Mouse (Mus musculus) neural tube, embryonic 11.5 days (tissue): Measurements from ENCODE around the gene Abhd14b. TPM values are rescaled to one million over a fixed set of nuclear protein-coding genes. Genes with fewer than 3 reads are reported as not detected.

Experiments
- ATAC-seq: fragments of 200-750 bp; cut with Nextera tagmentation; 2 replicates; pipeline ENCODE4 v1.8.0; 2017; ENCODE audit warnings: moderate number of reproducible peaks, mild to moderate bottlenecking, moderate TSS enrichment, moderate library complexity; ENCODE audit not compliant: insufficient read depth, low FRiP score, low TSS enrichment
- DNase-seq: peaks from one replicate; pipeline ENCODE4 v3.0.0-alpha.2; 2015; ENCODE audit warnings: low spot score
- H3K27ac ChIP-seq: fragments of 300-500 bp; sonication (generic); 2 replicates; pipeline ENCODE4 v1.5.1; 2014; ENCODE audit warnings: low read depth, mild to moderate bottlenecking, low read length
- H3K27me3 ChIP-seq: fragments of 300-500 bp; sonication (generic); 2 replicates; pipeline ENCODE4 v1.6.1; 2014; ENCODE audit warnings: mild to moderate bottlenecking, low read length, mixed read lengths; ENCODE audit not compliant: control insufficient read depth, insufficient read depth
- H3K36me3 ChIP-seq: fragments of 300-500 bp; sonication (generic); 2 replicates; pipeline ENCODE4 v1.6.1; 2014; ENCODE audit warnings: mild to moderate bottlenecking, low read length, moderate library complexity, mixed read lengths; ENCODE audit not compliant: control insufficient read depth, insufficient read depth
- H3K4me1 ChIP-seq: fragments of 300-500 bp; sonication (generic); 2 replicates; pipeline ENCODE4 v1.6.1; 2014; ENCODE audit warnings: low read length, mixed read lengths; ENCODE audit not compliant: control insufficient read depth, insufficient read depth
- H3K4me2 ChIP-seq: fragments of 300-500 bp; sonication (generic); 2 replicates; pipeline ENCODE4 v1.6.1; 2014; ENCODE audit warnings: low read depth, mild to moderate bottlenecking, moderate library complexity
- H3K4me3 ChIP-seq: fragments of 300-500 bp; sonication (generic); 2 replicates; pipeline ENCODE4 v1.5.1; 2014; ENCODE audit warnings: low read depth, low read length
- H3K9ac ChIP-seq: fragments of 300-500 bp; sonication (generic); 2 replicates; pipeline ENCODE4 v1.6.1; 2014; ENCODE audit warnings: mild to moderate bottlenecking, low read length
- H3K9me3 ChIP-seq: fragments of 300-500 bp; sonication (generic); 2 replicates; pipeline ENCODE4 v1.6.1; 2016; ENCODE audit warnings: low read length; ENCODE audit not compliant: control insufficient read depth
- WGBS: fragments of 180-500 bp; shearing (Covaris S2); extraction: QIAGEN DNeasy Blood & Tissue Kit; methylation state at CpG from one replicate; pipeline ENCODE4 v1.1.7; 2014; 5-methylcytosine and 5-hydroxymethylcytosine counted together
- polyA plus RNA-seq: library from polyadenylated mRNA; unstranded; fragments of >200 nt; fragmentation: Nextera tagmentation; extraction: Ambion mirVana; gene quantifications from 2 replicates; pipeline ENCODE4 v1.2.1, GENCODE M21; 2014

The Abhd14b gene
- polyA plus RNA-seq, 1 experiment from 2014 or later, result 7.3 TPM

DNA sequence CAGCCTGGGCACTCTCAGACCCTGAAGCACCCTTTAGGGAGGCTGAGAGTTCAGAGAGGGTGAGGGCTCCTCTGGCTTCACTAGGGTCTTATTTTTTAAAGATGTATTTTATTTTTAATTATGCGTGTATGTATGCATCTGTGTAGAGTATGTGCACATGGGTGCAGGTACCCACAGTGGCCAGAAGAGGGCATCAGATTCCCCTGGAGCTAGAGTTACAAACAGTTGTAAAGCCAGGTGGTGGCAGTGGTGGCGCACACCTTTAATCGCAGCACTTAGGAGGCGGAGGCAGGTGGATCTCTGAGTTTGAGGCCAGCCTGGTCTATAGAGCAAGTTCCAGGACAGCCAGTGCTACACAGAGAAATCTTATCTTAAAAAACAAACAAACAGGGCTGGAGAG is 38.2 kb upstream of the Abhd14b start:
- WGBS, result 98% methylated on average over 4 of the region's 4 CpGs
- Histone ChIP-seq H3K9ac (no peak overlapping the region), H3K4me3 (no peak overlapping the region), H3K27ac (no peak overlapping the region), H3K9me3 (no peaks in the 10 kb centered on the region), H3K4me2 (no peak overlapping the region), H3K4me1 (no peaks in the 10 kb centered on the region), H3K36me3 (no peaks in the 10 kb centered on the region), H3K27me3 (no peaks in the 10 kb centered on the region)
- DNase-seq, result no peak
- ATAC-seq, result no peak

DNA sequence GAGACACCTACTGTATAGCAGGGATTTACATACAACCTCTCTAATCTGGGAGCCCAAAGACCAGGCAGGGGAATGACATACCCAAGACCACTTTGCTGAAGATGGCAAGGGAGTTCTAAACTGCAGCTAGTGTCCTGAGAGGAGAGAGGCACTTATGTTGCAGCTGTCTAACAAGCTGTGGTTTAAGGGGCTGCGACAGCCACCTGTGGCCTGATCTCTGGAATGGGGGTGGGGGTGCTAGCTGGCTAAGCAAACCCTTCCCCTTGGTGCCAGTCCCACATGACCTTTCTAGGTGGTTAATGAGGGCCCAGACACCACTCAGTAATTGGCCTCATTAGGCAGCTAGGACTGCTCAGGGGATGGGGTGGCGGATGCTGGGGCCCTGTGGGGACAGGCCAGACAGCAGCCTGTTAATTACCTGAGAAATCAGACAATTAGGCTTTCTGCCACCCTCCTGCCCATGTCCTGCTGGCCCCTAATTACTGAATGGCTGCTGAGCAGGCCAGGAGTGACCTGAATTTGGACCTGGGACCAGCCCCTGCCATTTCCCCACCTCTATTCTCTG is 37.1 kb upstream of the Abhd14b start:
- H3K27me3 ChIP-seq, result no peaks in the 10 kb centered on the region
- no peak overlapping the region for H3K4me2 ChIP-seq
- H3K9me3 ChIP-seq, result no peaks in the 10 kb centered on the region
- H3K27ac ChIP-seq, result no peak overlapping the region
- no peaks in the 10 kb centered on the region for H3K36me3 ChIP-seq
- H3K4me3 ChIP-seq, result no peak overlapping the region
- no peak overlapping the region for H3K9ac ChIP-seq
- 52% methylated on average over 2 of the region's 2 CpGs for WGBS
- no peaks in the 10 kb centered on the region for H3K4me1 ChIP-seq
- ATAC-seq (no peak), DNase-seq (no peak)

DNA sequence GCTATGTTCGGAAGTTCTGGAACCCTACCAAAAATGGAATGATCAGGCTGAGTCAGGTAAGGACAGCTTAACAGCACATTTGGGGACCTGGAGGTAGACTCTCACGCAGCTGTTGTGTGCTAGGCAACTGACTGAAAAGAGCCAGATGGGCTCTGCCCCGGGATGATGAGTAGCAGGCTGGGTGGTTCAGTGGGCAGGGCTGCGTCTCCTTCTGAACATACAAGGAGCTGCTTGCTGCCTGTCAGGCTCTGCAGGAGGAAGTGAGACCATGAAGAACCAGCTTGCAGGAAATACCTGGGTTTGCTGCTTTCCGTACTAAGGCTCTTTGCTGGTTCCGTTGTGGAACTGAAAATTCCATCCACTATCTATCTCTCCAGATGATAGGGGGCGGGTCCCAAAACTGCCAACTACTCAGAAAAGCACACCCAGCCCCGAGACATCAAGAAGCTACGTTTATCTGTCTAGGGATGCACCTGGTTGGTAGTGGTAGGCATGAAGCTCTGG is 36.1 kb upstream of the Abhd14b start:
- no peak for ATAC-seq

DNA sequence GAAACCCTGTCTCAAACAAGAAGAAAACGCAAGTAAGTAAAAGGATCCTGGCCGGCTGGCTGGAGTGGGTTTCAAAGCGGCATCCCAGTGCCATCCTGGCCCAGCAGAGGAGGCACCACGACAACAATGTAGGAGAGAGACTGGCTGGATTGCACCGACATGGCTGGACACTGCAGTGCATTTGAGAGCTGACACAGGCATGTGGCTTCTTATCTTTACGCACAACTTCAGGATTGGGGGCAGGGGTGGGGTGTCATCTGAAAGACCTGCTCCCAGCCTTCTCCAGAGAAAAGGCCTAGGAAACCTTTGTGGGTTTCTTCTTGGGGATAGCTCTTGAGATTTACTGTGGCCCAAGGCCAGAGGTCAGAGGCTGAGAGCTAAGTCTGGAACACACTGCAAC is 35.5 kb upstream of the Abhd14b start:
- WGBS, result 82% methylated on average over 6 of the region's 6 CpGs
- H3K9me3 ChIP-seq, result no peaks in the 10 kb centered on the region
- no peak for ATAC-seq

More for the DNA sequence above, 36.1 kb upstream of the Abhd14b start:
- no peaks in the 10 kb centered on the region for H3K36me3 ChIP-seq
- no peak overlapping the region for H3K4me3 ChIP-seq
- H3K27me3 ChIP-seq, result no peaks in the 10 kb centered on the region
- 81% methylated on average over 9 of the region's 9 CpGs for WGBS
- no peak overlapping the region for H3K4me2 ChIP-seq
- no peak overlapping the region; the same call in 1 of the 2 replicates for H3K27ac ChIP-seq
- H3K9ac ChIP-seq, result no peak overlapping the region
- H3K9me3 ChIP-seq, result no peaks in the 10 kb centered on the region
- H3K4me1 ChIP-seq, result no peaks in the 10 kb centered on the region
- DNase-seq, result no peak

DNA sequence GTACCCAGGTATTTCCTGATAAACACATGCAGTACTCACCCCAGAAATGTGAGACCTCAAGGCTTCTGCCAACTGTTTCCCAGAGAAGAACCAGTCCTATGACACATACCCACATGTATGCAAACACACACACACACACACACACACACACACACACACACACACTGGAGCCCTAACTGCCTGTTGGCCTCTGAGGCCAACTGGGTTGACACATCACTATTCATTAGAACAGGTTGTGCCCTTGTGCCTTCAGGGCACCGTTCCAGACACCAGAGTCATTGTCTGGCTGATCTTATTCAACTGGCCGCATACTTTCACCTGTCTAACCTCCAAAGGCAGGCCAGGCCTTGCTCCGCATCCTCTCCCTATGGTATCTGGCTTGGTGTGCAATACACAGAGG is 35.0 kb upstream of the Abhd14b start:
- H3K4me3 ChIP-seq, result no peak overlapping the region
- ATAC-seq, result no peak
- H3K9me3 ChIP-seq, result no peaks in the 10 kb centered on the region
- no peak overlapping the region for H3K27ac ChIP-seq
- H3K4me2 ChIP-seq, result no peak overlapping the region
- H3K36me3 ChIP-seq, result no peaks in the 10 kb centered on the region
- 86% methylated on average over 3 of the region's 3 CpGs for WGBS
- no peaks in the 10 kb centered on the region for H3K27me3 ChIP-seq
- H3K4me1 ChIP-seq, result no peaks in the 10 kb centered on the region
- no peak overlapping the region for H3K9ac ChIP-seq
- DNase-seq, result no peak

More for the DNA sequence above, 35.5 kb upstream of the Abhd14b start:
- Histone ChIP-seq H3K36me3 (no peaks in the 10 kb centered on the region), H3K27ac (no peak overlapping the region; the same call in 1 of the 2 replicates), H3K9ac (no peak overlapping the region), H3K4me3 (no peak overlapping the region), H3K4me2 (no peak overlapping the region), H3K27me3 (no peaks in the 10 kb centered on the region), H3K4me1 (no peaks in the 10 kb centered on the region)
- no peak for DNase-seq

DNA sequence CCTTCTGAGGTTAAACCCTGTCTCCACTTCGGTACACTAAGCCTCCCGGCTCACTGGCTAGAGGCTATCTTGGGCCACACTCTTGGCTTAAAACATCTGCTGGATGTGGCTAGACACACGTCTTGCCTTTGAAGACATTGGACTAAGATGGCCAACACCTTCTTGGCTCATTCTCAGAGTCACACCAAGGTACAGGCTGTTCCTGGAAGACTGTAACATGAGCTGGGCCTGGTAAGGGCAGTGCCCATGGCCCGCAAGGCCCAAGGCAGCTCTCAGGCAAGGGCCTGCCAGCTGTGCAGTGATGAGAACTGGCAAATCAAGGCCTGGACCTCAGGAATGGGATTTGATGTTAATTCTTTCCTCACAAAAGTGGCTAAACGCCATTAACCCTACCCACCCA is 33.7 kb upstream of the Abhd14b start:
- Histone ChIP-seq H3K9me3 (no peaks in the 10 kb centered on the region), H3K4me1 (peaks cover 7% of the 10 kb centered on the region), H3K27ac (no peak overlapping the region), H3K27me3 (no peaks in the 10 kb centered on the region), H3K4me2 (no peak overlapping the region), H3K9ac (no peak overlapping the region), H3K4me3 (no peak overlapping the region), H3K36me3 (no peaks in the 10 kb centered on the region)
- DNase-seq (no peak), ATAC-seq (no peak)
- WGBS, result 80% methylated on average over 5 of the region's 5 CpGs

DNA sequence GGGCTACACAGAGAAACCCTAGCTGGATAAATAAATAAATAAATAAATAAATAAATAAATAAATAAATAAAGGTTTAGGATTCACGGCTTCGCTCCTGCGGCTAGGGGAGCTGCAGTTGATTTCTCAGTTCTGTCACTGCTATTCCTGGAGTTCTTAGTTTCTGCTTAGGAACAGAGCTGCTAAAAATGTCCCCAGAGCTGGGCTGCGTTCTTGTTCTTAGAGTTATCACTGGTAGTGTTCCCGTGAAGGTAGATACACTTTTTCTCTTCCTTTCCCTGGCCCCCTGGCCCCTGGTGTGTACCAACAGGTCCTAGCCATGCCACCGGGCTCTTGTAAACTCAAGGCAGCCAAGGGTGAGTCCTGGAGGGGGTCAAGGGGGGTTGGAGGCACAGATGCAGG is 30.4 kb upstream of the Abhd14b start:
- H3K36me3 ChIP-seq, result no peaks in the 10 kb centered on the region
- no peak overlapping the region for H3K9ac ChIP-seq
- no peak overlapping the region for H3K4me2 ChIP-seq
- H3K4me1 ChIP-seq, result peaks cover 19% of the 10 kb centered on the region
- H3K9me3 ChIP-seq, result no peaks in the 10 kb centered on the region
- WGBS, result 87% methylated on average over 6 of the region's 6 CpGs
- no peak for DNase-seq
- H3K27me3 ChIP-seq, result no peaks in the 10 kb centered on the region
- no peak overlapping the region for H3K27ac ChIP-seq
- H3K4me3 ChIP-seq, result no peak overlapping the region
- ATAC-seq, result no peak

DNA sequence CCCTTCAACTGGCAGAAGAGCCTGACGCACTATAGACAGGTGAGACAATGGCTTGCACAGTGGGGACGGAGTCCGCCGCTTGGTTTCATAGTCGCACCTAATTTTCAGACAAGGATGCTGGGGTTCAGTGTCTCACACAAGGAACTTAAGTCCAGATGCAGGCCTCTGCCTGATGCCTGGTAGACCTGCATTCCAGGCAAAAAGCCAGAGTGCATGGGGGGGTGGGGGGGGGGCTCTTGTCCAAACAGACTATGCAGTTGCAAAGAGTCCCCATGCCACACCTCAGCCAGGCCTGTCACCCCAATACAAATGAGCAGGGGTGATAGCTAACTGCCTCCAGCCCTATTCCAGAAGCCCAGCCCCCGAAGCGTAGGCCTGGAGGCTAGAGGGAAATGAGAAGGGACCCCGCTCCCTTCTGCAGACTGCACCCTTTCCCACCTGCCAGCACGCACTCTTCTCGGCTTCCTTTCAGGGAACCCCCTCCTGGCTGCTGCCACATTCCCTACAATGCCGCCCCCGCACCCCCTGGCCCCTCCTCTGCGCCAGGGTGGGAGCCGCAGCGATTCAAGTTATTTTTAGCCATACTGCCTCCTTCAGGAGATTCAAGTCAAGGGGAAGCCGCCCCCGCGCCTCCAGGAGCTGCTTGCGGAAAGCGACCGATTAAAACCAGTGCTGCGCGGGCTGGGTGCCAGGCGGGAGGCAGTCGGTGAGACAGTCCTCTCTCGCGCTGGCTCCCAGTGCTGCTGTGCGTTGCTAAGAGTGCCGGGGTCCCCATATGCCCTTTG is 29.2 kb upstream of the Abhd14b start:
- Histone ChIP-seq H3K27ac (no peak overlapping the region), H3K4me3 (peak overlapping the region; percentile 16), H3K9me3 (no peaks in the 10 kb centered on the region), H3K4me1 (peaks cover 19% of the 10 kb centered on the region), H3K4me2 (peak overlapping the region; percentile 58), H3K27me3 (no peaks in the 10 kb centered on the region), H3K9ac (peak overlapping the region; percentile 32), H3K36me3 (no peaks in the 10 kb centered on the region)
- ATAC-seq (no peak), DNase-seq (peak; percentile 64)
- WGBS, result 19% methylated on average over 29 of the region's 29 CpGs

DNA sequence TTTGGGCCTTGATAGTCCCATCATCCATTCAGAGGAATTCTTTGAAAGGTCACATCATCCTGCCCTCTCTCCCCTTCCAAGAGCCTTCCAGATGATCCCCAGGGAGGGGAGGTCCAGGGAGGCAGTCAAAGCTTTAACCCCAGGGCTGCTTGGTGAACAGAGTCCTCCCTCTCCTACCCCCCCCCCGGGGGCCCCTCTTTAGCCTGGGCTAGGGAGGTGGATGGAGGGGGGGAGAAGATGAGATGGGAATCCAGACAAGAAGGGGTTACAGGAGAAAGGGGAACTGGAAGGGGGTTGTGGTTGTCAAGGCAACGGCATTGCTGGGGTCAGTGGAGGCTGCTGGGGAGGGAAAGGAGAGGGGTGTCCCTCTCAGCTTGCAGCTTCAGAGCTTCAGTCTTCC is 26.7 kb upstream of the Abhd14b start:
- 0% methylated on average over 2 of the region's 2 CpGs for WGBS

More for the DNA sequence above, 26.7 kb upstream of the Abhd14b start:
- H3K9ac ChIP-seq, result no peak overlapping the region
- DNase-seq (peak; percentile 63), ATAC-seq (peak; percentile 42; the same call in 1 of the 2 replicates)
- no peaks in the 10 kb centered on the region for H3K9me3 ChIP-seq
- H3K36me3 ChIP-seq, result no peaks in the 10 kb centered on the region
- H3K4me1 ChIP-seq, result peaks cover 19% of the 10 kb centered on the region
- H3K4me2 ChIP-seq, result peak overlapping the region; percentile 22
- no peak overlapping the region for H3K4me3 ChIP-seq
- H3K27me3 ChIP-seq, result no peaks in the 10 kb centered on the region
- 0 out of 2 replicates have a peak overlapping the region, but pooled peaks have one; percentile 1 for H3K27ac ChIP-seq
